Mouse (Mus musculus) lung, adult 2 months (tissue): ENCODE measurements around the gene Slc5a4b. TPM values are rescaled to one million over a fixed set of nuclear protein-coding genes. Genes with fewer than 3 reads are reported as not detected.
"Not testable (repeated sequence)": the region's sequence is repeated elsewhere in the genome, so short reads cannot be mapped to it uniquely, and the experiment has no call there.

Source experiments
- DNase-seq: peaks from one replicate; pipeline ENCODE4 v3.0.0; 2022
- H3K4me1 ChIP-seq: fragments of 200-500 bp; 2 replicates; pipeline ENCODE4 v1.6.1; 2011; ENCODE audit warnings: low read length; ENCODE audit not compliant: control insufficient read depth, insufficient read depth
- H3K4me3 ChIP-seq: fragments of 200-500 bp; replicated peaks from 2 replicates; pipeline ENCODE3; 2011; ENCODE audit warnings: low read depth, mild to moderate bottlenecking, control low read depth, low read length; ENCODE audit errors: extremely low read depth
- CTCF ChIP-seq: fragments of 200-500 bp; IDR thresholded peaks from 2 replicates; pipeline ENCODE4 v1.5.1; 2011; ENCODE audit warnings: mild to moderate bottlenecking, low read length, control low read depth; ENCODE audit not compliant: insufficient read depth
- POLR2A ChIP-seq: fragments of 200-500 bp; IDR thresholded peaks from 2 replicates; pipeline ENCODE4 v1.6.1; 2011; ENCODE audit warnings: low read depth, mild to moderate bottlenecking, control low read depth, low read length, borderline replicate concordance; ENCODE audit errors: extremely low read depth
- WGBS: fragments of 180-500 bp; shearing (Covaris S2); methylation state at CpG from one replicate; pipeline ENCODE4 v1.1.7; 2018; 5-methylcytosine and 5-hydroxymethylcytosine counted together
- polyA plus RNA-seq: library from polyadenylated mRNA; depleted of rRNA; stranded (reverse); fragments of >200 nt; gene quantifications from 2 replicates; pipeline ENCODE4 v1.2.3, GENCODE M21; 2012

Slc5a4b gene
- polyA plus RNA-seq, 1 experiment, result not detected

GRCm38 (mm10) chr10:76117966-76118365, 7.2 kb upstream of the Slc5a4b start:
- 46% methylated on average over 5 of the region's 5 CpGs for WGBS
- DNase-seq, result peak; percentile 67

DNA sequence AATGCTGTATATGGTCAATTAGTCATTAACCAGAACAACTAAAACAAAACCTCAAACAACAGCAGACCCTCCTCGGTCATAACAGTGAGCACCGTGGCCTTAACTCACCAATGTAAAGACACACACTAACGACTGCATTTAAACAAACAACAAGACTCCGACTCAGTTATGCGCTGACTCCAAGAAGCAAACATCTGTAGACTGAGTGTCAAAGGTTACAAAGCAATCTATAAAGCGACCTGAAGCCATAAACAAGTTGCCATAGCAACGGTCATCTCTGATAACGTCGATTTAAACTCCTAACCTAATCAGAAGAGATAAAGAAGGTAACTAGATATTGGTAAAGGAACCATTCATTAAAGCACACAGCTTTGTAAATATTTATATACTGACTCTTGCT, 13.4 kb downstream of the Slc5a4b start:
- Histone ChIP-seq H3K4me1 (no peaks in the 10 kb centered on the region), H3K4me3 (no peak overlapping the region)
- DNase-seq, result no peak
- 25% methylated on average over 9 of the region's 9 CpGs for WGBS
- TF ChIP-seq CTCF, result no peak
- no peak for TF ChIP-seq POLR2A

More at GRCm38 (mm10) chr10:76117966-76118365, 7.2 kb upstream of the Slc5a4b start:
- Histone ChIP-seq H3K4me1 (no peaks in the 10 kb centered on the region), H3K4me3 (no peak overlapping the region)
- TF ChIP-seq CTCF, result peak; percentile 53
- no peak for TF ChIP-seq POLR2A

DNA sequence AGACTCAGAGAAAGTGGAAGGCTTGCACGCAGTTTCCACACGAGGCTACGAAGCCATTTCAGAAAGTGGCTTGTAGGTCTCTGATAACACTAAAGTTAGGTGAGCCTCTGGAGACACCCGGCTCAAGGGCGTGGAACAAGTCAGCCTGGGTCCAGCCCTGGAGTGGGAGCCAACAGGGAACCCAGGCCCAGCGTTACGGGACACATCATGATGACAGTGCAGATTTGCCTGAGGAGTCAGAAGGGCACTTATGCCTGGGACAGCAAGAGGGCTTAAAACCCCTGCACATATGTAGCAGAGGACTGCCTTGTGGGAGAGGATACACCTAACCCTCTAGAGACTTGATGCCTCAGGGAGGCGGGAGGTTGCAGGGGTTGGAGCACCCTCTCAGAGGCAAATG, 14.2 kb downstream of the Slc5a4b start:
- WGBS, result 77% methylated on average over 8 of the region's 8 CpGs
- TF ChIP-seq POLR2A, result no peak
- no peak for TF ChIP-seq CTCF
- no peak for DNase-seq
- Histone ChIP-seq H3K4me1 (no peaks in the 10 kb centered on the region), H3K4me3 (no peak overlapping the region)

- WGBS, result 94% methylated on average over 2 of the region's 2 CpGs
- not testable (repeated sequence) for DNase-seq, H3K4me1 ChIP-seq, H3K4me3 ChIP-seq
These were observed 33.8 kb downstream of the Slc5a4b start for GRCm38 (mm10) chr10:76077008-76077407.

- H3K4me1 ChIP-seq, H3K4me3 ChIP-seq, DNase-seq: not testable (repeated sequence)
- WGBS, result 91% methylated on average over 5 of the region's 5 CpGs
These were observed 38.7 kb downstream of the Slc5a4b start for GRCm38 (mm10) chr10:76072080-76072479.

GRCm38 (mm10) chr10:76067674-76068613, 42.8 kb downstream of the Slc5a4b start:
- H3K4me1 ChIP-seq, result no peaks in the 10 kb centered on the region; the same call in 1 of the 2 replicates
- DNase-seq, result no peak
- WGBS, result 30% methylated on average over 12 of the region's 12 CpGs
- no peak for TF ChIP-seq POLR2A
- TF ChIP-seq CTCF, result no peak
- no peak overlapping the region for H3K4me3 ChIP-seq

GRCm38 (mm10) chr10:76062439-76062838, 48.3 kb downstream of the Slc5a4b start:
- 89% methylated on average over 5 of the region's 5 CpGs for WGBS
- TF ChIP-seq CTCF (no peak), POLR2A (no peak)
- Histone ChIP-seq H3K4me3 (no peak overlapping the region), H3K4me1 (no peaks in the 10 kb centered on the region)
- no peak for DNase-seq

DNA sequence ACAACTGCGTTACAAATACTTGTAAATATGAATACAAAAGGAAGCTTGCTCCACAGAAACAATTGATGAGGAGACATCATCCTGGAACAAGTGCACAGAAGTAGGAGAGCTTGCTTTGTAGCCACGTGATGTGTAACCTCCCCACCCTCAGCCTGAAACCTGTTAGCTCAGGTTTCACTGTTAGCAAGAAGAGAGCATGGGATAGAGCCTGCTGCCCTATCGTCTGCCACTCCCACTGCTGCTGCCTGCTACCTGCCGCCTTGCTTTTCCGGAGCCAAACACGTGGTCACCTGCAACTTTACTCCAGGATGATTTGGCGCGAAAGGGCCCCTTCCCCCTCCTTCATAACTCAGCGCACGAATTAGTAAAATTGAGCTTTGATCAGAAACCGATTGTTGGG, 58.9 kb downstream of the Slc5a4b start:
- TF ChIP-seq POLR2A (no peak), CTCF (no peak)
- 73% methylated on average over 11 of the region's 11 CpGs for WGBS
- no peak overlapping the region for H3K4me3 ChIP-seq
- H3K4me1 ChIP-seq, result no peaks in the 10 kb centered on the region
- no peak for DNase-seq

DNA sequence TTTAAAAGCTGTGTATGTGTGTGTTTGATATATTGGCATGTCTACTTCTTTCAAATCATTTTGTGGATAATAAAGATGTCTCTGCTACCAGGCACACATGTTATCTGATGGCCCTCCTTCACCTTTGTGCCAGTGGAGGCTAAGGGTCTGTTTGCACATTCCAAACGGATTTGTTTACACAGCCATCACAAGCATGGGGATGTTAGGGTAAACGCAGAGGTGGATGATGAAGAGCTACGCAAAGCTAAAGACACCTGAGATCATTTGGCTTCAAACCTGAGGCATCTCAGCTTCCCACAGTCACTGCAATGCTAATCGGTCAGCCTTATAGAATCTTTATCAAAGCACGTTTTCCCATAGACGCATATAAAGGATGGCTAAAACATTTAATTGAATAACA, 61.8 kb downstream of the Slc5a4b start:
- 24% methylated on average over 6 of the region's 6 CpGs for WGBS
- DNase-seq, result no peak
- no peaks in the 10 kb centered on the region for H3K4me1 ChIP-seq
- no peak overlapping the region for H3K4me3 ChIP-seq
- TF ChIP-seq POLR2A (no peak), CTCF (no peak)

DNA sequence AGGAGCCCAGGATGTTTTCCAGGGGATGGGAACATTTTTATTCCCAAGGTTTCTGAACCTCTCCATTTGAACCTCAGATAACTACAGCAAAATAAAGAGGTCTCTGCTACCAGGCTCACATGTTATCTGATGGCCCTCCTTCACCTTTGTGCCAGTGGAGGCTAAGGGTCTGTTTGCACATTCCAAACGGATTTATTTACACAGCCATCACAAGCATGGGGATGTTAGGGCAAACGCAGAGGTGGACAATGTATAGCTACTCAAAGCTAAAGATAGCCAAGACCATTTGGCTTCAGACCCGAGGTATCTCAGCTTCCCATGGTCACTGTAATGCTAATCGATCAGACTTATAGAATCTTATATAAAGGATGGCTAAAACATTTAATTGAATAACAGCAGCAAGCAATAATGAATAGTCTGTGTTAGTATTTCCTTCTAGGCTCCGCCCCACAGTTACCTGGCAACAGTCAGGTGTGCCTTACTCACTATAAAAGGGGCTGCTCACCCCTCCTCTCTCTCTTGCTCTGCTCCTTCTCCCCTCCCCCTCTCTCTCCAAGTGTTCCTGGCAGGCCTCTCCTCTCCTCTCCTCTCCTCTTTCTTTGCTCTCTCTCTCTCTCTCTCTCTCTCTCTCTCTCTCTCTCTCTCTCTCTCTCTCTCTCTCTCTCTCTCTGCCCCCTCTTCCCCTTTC, 63.4 kb downstream of the Slc5a4b start:
- no peak for DNase-seq
- 26% methylated on average over 5 of the region's 5 CpGs for WGBS
- TF ChIP-seq POLR2A (no peak), CTCF (no peak)
- no peaks in the 10 kb centered on the region for H3K4me1 ChIP-seq
- no peak overlapping the region for H3K4me3 ChIP-seq
